Mouse (Mus musculus) thymus, adult 2 months (tissue): Measurements from ENCODE around the gene Btbd9.

Experiments used
- CTCF ChIP-seq: fragments of 200-500 bp; IDR thresholded peaks from 2 replicates; pipeline ENCODE4 v1.5.1; 2012; ENCODE audit warnings: mild to moderate bottlenecking, control low read depth, low read length, moderate library complexity, borderline replicate concordance; ENCODE audit not compliant: control insufficient read depth, poor library complexity, insufficient read depth; ENCODE audit errors: extremely low read depth
- POLR2A ChIP-seq: fragments of 200-500 bp; IDR thresholded peaks from 2 replicates; pipeline ENCODE4 v1.6.1; 2012; ENCODE audit warnings: mild to moderate bottlenecking, low read length, control low read depth, moderate library complexity; ENCODE audit not compliant: control insufficient read depth, poor library complexity, insufficient read depth; ENCODE audit errors: extremely low read depth

DNA sequence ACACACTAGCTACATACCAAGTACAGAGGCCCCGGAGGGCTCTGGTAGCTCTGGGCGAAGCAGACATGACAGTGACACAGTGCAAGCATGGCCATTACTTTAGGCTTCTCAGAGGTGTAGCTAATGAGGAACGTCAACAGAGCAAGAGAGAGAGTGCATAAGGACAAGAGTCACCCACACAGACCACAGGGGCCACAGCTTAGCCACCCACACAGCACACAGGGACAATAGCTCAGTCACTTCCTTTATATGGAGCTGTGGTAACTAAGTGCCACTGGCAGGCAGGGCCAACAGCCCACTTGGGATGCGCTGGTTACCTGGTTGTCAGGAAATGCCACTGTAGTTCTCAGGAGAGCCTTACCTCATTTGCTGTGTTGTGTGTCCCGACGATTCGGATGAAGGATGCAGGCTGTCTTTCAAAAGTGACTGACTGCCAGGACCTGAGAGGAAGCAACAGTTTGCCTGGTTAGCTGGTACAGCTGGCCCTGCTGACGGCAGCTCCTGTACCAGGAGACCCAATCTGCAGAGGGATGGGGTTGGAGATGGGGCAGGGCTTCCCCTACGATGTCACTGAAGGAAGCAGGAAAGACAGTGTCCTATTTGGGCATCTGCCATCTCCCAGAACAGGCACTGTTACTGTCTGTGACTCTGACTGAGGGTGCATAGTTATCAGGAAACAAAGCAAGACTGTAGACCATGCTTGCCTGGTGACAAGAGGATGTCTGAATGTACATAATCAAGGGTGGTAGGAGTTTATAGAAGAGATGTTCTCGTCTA lies 347.7 kb downstream of the Btbd9 start:
- TF ChIP-seq POLR2A = no peak
- TF ChIP-seq CTCF = no peak
